Mouse (Mus musculus): Measurements from ENCODE around the gene Csde1.

DNA sequence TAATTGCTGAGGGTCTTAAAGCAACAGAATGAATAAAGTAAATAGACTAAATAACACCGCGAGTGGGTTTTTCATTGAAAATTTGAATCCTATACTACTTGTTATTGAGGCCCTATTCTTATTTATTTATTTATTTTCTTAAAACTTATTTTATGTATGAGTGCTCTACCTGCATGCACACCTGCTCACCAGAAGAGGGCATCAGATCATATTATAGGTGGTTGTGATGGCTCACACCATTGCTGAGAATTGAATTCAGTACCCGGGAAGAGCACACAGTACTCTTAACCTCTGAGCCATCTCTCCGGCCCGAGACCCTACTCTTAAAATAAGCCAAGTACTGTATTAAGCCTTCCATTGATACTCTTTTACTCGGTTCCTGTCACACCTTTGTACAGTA is 79.4 kb downstream of the Csde1 start:
- TF ChIP-seq EP300 (IDR thresholded peaks at IDR 0.05; ENCODE audit: low read length) = no peak
- TF ChIP-seq POLR2A (IDR thresholded peaks at IDR 0.05; ENCODE audit: low read depth, low read length) = no peak
- no peak for TF ChIP-seq CHD2 (IDR thresholded peaks at IDR 0.05; ENCODE audit: low read length)
- no peak for TF ChIP-seq KAT2A (IDR thresholded peaks at IDR 0.05; ENCODE audit: insufficient replicate concordance, low read length)
- TF ChIP-seq ETS1 (conservative IDR thresholded peaks at IDR 0.05; ENCODE audit: low read depth, low read length) = no peak
- no peak; the same call in 1 of the 2 replicates for TF ChIP-seq ZC3H11A (IDR thresholded peaks at IDR 0.05; ENCODE audit: low read depth, low read length)
- TF ChIP-seq ZNF384 (IDR thresholded peaks at IDR 0.05; ENCODE audit: low read depth, low read length) = no peak
- TF ChIP-seq MAZ (IDR thresholded peaks at IDR 0.05; ENCODE audit: low read depth, low read length) = no peak
